Mouse (Mus musculus) urinary bladder, postnatal 0 days (tissue): Measurements from ENCODE around the gene Olfr975. TPM values are rescaled to one million over a fixed set of nuclear protein-coding genes. Genes with fewer than 3 reads are reported as not detected.

Experiments
- polyA plus RNA-seq: library from polyadenylated mRNA; unstranded; fragments of >200 nt; fragmentation: Nextera tagmentation; extraction: Ambion mirVana; gene quantifications from 2 replicates; pipeline ENCODE4 v1.2.1, GENCODE M21; 2015

Olfr975 gene
- not detected in 2 replicates for polyA plus RNA-seq

DNA sequence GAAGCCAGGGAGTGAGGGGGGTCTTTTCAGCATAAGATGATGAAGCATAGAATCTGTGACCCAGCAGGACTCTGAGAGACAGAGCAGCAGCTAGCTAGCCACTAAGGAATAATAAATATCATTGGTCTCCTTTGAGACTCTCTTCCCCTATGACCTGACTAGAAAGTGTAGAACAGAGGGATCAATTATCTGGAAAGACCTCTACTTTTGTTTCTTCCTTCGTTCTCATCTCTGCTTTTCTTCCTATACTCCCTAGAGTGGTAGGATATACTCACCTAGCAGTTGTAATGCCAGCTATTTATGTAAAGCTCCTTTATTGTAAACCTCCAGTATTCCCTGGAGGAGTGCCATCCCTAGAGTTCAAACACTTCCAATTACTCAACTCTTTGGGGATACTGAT, at the start of gene Olfr975:
Olfr975 (minus strand) TSS at position 101 of the 400 bp plus-strand sequence.

DNA sequence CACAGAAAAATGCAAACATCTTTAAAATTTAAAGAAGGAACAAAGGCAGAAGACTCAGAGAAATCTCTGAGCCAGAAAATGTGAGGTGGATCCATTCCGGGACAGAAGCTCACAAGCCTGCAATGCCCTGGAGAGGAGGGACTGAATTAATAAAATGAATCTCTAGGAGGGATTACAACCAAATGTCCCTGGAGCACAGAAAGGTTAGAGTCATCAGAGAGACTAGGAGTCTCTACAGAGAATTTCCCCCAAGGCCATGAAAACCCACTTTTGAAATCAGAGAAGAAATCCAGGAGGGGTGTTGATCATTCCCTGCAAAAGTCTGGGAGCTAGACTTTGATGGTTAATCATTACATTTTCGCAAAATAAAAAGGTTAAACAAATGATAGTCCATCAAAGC, 40.0 kb upstream of the Olfr975 start, which contains the start of gene Olfr978:
Olfr978 (plus strand) TSS at position 301 of the 400 bp plus-strand sequence.

DNA sequence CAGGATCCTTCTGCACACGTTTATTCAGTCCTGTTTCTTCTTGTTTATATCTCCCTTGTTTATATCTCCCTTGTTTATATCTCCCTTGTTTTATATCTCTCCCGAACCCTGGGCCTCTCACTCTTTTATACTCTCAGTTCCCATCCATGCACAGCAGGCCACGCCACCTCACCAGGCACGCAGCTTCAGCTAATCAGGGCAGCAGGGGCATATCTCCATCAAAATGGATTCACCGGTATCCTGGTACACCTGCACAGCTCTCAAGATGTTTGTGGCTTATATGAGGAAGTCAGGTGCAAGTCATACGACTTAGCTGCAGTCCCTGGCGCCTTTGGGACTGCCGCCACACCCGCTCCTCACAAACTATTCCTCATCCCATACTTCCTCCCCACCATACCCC, 9.2 kb upstream of the Olfr975 start, which contains the start of gene Olfr976:
Olfr976 (minus strand) TSS at position 101 of the 400 bp plus-strand sequence.

DNA sequence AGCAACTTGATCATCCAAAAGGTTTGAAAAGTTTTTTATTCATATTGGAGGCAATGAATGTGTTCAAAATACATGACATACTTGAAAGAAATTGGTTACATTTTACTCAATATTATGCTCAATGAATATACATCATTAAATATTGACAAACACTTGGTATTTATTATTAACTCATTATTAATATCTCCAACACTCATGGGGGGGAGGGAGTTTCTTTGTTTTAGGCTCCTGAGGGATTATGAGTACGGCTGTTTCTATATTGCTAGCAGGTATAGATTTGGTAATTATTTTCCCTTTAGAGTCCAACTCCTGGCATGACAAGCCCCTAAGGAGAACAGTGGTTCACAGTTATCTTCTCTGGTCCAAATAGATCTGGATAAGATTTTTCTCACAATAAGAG, 14.6 kb downstream of the Olfr975 start, which contains the start of gene Olfr974:
Olfr974 (plus strand) TSS at position 301 of the 400 bp plus-strand sequence.

DNA sequence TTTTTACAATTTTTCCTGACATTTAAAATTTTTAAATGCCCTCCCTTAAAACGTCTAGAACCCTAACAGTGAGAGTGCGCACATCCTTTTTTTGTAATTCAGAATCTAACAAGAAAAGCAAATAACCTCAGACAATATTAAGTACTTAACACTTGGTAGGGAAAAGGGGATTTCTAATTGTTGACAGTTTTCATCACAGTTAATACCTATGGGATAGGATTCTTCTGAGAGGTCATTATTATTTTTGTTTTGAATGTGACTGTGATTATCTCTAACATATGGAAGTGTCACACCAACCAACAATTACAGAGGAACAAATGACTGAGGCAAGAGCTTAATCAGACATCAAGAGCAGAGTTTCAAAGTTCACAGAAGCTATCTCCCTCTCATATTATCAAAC, 44.8 kb downstream of the Olfr975 start, which contains the start of gene Olfr229:
Olfr229 (plus strand) TSS at position 301 of the 400 bp plus-strand sequence.

Other genes starting within 250 kb of the Olfr975 start
- not detected in 2 replicates for gene Olfr149, start 244.9 kb downstream of the Olfr975 start, polyA plus RNA-seq
- not detected in 2 replicates for gene Olfr965, start 240.7 kb downstream of the Olfr975 start, polyA plus RNA-seq
- gene Olfr150, start 221.1 kb downstream of the Olfr975 start, polyA plus RNA-seq, result not detected in 2 replicates
- gene Olfr967, start 205.8 kb downstream of the Olfr975 start, polyA plus RNA-seq, result not detected in 2 replicates
- gene Olfr968, start 168.8 kb downstream of the Olfr975 start, polyA plus RNA-seq, result not detected in 2 replicates
- gene Olfr969, start 161.1 kb downstream of the Olfr975 start, polyA plus RNA-seq, result not detected in 2 replicates
- gene Olfr970, start 143.2 kb downstream of the Olfr975 start, polyA plus RNA-seq, result not detected in 2 replicates
- not detected in 2 replicates for gene Olfr971, start 115.2 kb downstream of the Olfr975 start, polyA plus RNA-seq
- gene Olfr972, start 85.6 kb downstream of the Olfr975 start, polyA plus RNA-seq, result not detected in 2 replicates
- not detected in 2 replicates for gene Olfr229, start 44.7 kb downstream of the Olfr975 start, polyA plus RNA-seq
- gene Olfr974, start 14.5 kb downstream of the Olfr975 start, polyA plus RNA-seq, result not detected in 2 replicates
- not detected in 2 replicates for gene Olfr976, start 9.1 kb upstream of the Olfr975 start, polyA plus RNA-seq
- not detected in 2 replicates for gene Olfr978, start 40.1 kb upstream of the Olfr975 start, polyA plus RNA-seq
- not detected in 2 replicates for gene Olfr979, start 51.4 kb upstream of the Olfr975 start, polyA plus RNA-seq
- not detected in 2 replicates for gene Olfr980, start 57.5 kb upstream of the Olfr975 start, polyA plus RNA-seq
- gene Olfr981, start 69.4 kb upstream of the Olfr975 start, polyA plus RNA-seq, result not detected in 2 replicates
- gene Olfr982, start 121.8 kb upstream of the Olfr975 start, polyA plus RNA-seq, result not detected in 2 replicates
- not detected in 2 replicates for gene Olfr983, start 141.5 kb upstream of the Olfr975 start, polyA plus RNA-seq
- gene Olfr984, start 162.2 kb upstream of the Olfr975 start, polyA plus RNA-seq, result not detected in 2 replicates
- not detected in 2 replicates for gene Olfr985, start 178.1 kb upstream of the Olfr975 start, polyA plus RNA-seq
- not detected in 2 replicates for gene Tmem225, start 196.1 kb upstream of the Olfr975 start, polyA plus RNA-seq
- not detected in 2 replicates for gene Olfr986, start 228.9 kb upstream of the Olfr975 start, polyA plus RNA-seq
- gene Zfp202, start 240.3 kb upstream of the Olfr975 start, polyA plus RNA-seq, result 2.4 and 2.5 TPM in 2 replicates